Mouse (Mus musculus) lung, adult 2 months (tissue): ENCODE measurements around the gene Fry. TPM values are rescaled to one million over a fixed set of nuclear protein-coding genes. Genes with fewer than 3 reads are reported as not detected.

Source experiments
- DNase-seq: peaks from one replicate; pipeline ENCODE4 v3.0.0; 2022
- H3K4me1 ChIP-seq: fragments of 200-500 bp; 2 replicates; pipeline ENCODE4 v1.6.1; 2011; ENCODE audit warnings: low read length; ENCODE audit not compliant: control insufficient read depth, insufficient read depth
- H3K4me3 ChIP-seq: fragments of 200-500 bp; replicated peaks from 2 replicates; pipeline ENCODE3; 2011; ENCODE audit warnings: low read depth, mild to moderate bottlenecking, control low read depth, low read length; ENCODE audit errors: extremely low read depth
- CTCF ChIP-seq: fragments of 200-500 bp; IDR thresholded peaks from 2 replicates; pipeline ENCODE4 v1.5.1; 2011; ENCODE audit warnings: mild to moderate bottlenecking, low read length, control low read depth; ENCODE audit not compliant: insufficient read depth
- POLR2A ChIP-seq: fragments of 200-500 bp; IDR thresholded peaks from 2 replicates; pipeline ENCODE4 v1.6.1; 2011; ENCODE audit warnings: low read depth, mild to moderate bottlenecking, control low read depth, low read length, borderline replicate concordance; ENCODE audit errors: extremely low read depth
- WGBS: fragments of 180-500 bp; shearing (Covaris S2); methylation state at CpG from one replicate; pipeline ENCODE4 v1.1.7; 2018; 5-methylcytosine and 5-hydroxymethylcytosine counted together
- polyA plus RNA-seq: library from polyadenylated mRNA; depleted of rRNA; stranded (reverse); fragments of >200 nt; gene quantifications from 2 replicates; pipeline ENCODE4 v1.2.3, GENCODE M21; 2012

The Fry gene
- polyA plus RNA-seq, 1 experiment, result 39.3 TPM

DNA sequence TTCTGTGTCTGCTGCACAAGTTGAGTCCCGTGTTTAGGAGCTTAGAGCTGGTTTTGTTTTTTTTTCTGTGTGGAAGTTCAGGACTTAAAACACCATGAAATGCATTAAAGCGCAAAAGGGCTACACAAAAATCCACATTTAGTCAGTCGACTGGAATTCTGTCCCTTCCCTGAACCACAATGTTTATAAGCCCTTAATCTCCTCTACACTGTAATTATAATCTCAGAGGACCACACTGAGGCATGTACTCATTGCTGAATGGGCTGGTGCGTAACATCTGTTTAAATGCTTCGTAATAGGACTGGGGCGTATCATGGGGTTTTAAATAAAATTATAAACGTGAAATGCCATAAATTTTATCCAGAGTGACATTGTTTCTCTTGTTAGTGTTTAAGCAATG, 89.6 kb downstream of the Fry start:
- 52% methylated on average over 7 of the region's 7 CpGs for WGBS
- H3K4me1 ChIP-seq, result no peaks in the 10 kb centered on the region; the same call in 1 of the 2 replicates
- no peak overlapping the region for H3K4me3 ChIP-seq
- TF ChIP-seq CTCF (no peak), POLR2A (no peak)
- no peak for DNase-seq

- 44% methylated on average over 6 of the region's 6 CpGs for WGBS
- no peak for DNase-seq
- H3K4me1 ChIP-seq, result no peaks in the 10 kb centered on the region; the same call in 1 of the 2 replicates
- H3K4me3 ChIP-seq, result no peak overlapping the region
- TF ChIP-seq CTCF (no peak), POLR2A (no peak)
Measured at GRCm38 (mm10) chr5:150214081-150214480, 95.6 kb downstream of the Fry start.

DNA sequence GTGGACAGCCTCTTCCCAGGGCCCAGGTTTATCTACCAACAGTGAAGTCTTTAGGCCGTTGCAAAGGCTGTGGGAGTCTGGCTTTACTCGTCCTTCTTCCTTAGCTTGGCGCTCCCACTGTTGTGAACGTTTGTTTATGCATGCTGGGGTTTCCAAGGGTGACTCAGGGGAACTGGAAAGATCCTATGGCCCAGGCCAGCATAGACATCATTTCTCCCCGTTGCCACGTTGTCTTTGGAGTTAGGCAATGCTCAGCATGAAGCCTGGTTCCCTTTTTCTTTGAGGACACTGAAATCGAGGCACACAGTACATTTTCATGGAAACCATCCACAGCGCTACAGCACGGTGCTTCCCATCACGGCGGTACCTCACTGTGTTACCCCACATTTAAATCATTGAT, 97.6 kb downstream of the Fry start:
- H3K4me3 ChIP-seq, result no peak overlapping the region
- DNase-seq, result no peak
- no peaks in the 10 kb centered on the region; the same call in 1 of the 2 replicates for H3K4me1 ChIP-seq
- WGBS, result 59% methylated on average over 11 of the region's 11 CpGs
- TF ChIP-seq CTCF (no peak), POLR2A (no peak)

- H3K4me1 ChIP-seq, result no peaks in the 10 kb centered on the region; the same call in 1 of the 2 replicates
- 78% methylated on average over 8 of the region's 8 CpGs for WGBS
- DNase-seq, result no peak
- H3K4me3 ChIP-seq, result no peak overlapping the region
- TF ChIP-seq POLR2A (no peak), CTCF (no peak)
Measured at GRCm38 (mm10) chr5:150219457-150219856, 101.0 kb downstream of the Fry start.

DNA sequence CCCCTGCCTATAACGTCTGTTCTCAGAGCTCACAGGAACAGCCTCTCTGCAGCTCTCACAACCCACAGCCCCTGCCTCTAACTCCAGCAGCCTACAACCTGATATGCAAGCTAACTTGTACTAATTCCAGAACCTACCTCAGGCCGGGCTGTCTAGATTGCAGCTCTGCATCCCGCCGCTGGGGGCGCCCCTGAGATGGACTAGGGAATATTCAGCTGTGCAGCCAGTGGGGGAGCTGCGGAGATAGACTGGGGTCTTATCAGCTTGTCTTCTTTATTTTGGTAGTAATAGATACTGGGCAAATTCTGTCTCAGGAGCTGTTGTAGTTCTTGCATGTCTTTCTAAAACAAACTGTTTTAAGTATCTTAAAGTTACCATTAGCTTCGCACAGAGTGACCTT, 101.9 kb downstream of the Fry start:
- TF ChIP-seq POLR2A, result no peak
- TF ChIP-seq CTCF, result peak; percentile 47
- peak; percentile 16 for DNase-seq
- Histone ChIP-seq H3K4me3 (no peak overlapping the region), H3K4me1 (no peaks in the 10 kb centered on the region; the same call in 1 of the 2 replicates)
- 49% methylated on average over 7 of the region's 7 CpGs for WGBS

GRCm38 (mm10) chr5:150221806-150222205, 103.4 kb downstream of the Fry start:
- TF ChIP-seq POLR2A, result no peak
- TF ChIP-seq CTCF, result no peak
- H3K4me3 ChIP-seq, result no peak overlapping the region
- WGBS, result 87% methylated on average over 6 of the region's 6 CpGs
- DNase-seq, result no peak
- no peaks in the 10 kb centered on the region; the same call in 1 of the 2 replicates for H3K4me1 ChIP-seq

GRCm38 (mm10) chr5:150223546-150224239, 105.2 kb downstream of the Fry start:
- no peaks in the 10 kb centered on the region; the same call in 1 of the 2 replicates for H3K4me1 ChIP-seq
- no peak for TF ChIP-seq POLR2A
- TF ChIP-seq CTCF, result no peak
- H3K4me3 ChIP-seq, result no peak overlapping the region
- 82% methylated on average over 10 of the region's 10 CpGs for WGBS
- no peak for DNase-seq

DNA sequence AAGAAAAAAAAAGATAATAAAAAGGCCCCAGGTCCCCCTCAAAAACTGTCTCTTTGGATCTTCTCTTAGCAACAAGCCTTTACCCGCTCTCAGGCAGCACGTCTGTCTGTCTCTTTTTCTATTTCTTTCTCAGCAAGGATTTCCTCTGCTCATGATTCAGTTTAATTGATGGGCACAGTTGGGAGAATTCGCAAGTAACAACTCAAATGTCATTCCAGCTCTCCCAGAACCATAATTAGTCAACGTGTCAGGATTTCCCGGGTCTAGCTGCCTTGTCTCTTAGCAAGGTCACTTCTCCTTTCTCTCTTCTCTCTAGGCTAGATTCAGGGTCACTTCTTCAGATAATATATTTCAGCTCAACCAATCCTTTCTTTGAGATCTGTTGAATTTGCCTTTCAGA, 110.6 kb downstream of the Fry start:
- Histone ChIP-seq H3K4me3 (no peak overlapping the region), H3K4me1 (no peaks in the 10 kb centered on the region)
- DNase-seq, result no peak
- 65% methylated on average over 5 of the region's 5 CpGs for WGBS
- TF ChIP-seq POLR2A (no peak), CTCF (no peak)

DNA sequence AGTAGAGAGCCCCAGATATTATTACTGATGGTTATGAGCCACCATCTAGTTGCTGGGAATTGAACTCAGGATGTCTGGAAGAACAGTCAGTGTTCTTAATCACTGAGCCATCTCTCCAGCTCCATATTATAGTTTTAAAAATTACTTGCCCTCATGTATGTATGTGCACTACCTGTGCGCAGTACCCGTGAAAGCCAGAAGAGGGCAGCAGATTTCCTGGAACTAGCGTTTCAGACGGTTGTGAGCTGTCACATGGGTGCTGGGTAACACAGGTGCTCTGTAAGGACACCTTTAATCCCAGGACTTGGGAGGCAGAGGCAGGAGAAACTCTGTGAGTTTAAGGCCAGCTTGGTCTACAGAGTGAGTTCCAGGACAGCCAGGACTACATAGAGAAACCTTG, 111.3 kb downstream of the Fry start:
- DNase-seq, result no peak
- H3K4me3 ChIP-seq, result no peak overlapping the region
- TF ChIP-seq POLR2A, result no peak
- TF ChIP-seq CTCF, result no peak
- 94% methylated on average over 4 of the region's 4 CpGs for WGBS
- no peaks in the 10 kb centered on the region for H3K4me1 ChIP-seq
